Mouse (Mus musculus): Measurements from ENCODE around the gene Exoc3l4. TPM values are rescaled to one million over a fixed set of nuclear protein-coding genes. Genes with fewer than 3 reads are reported as not detected.

Gene Exoc3l4
- polyA plus RNA-seq, 1 experiment, result 3.8 TPM

DNA sequence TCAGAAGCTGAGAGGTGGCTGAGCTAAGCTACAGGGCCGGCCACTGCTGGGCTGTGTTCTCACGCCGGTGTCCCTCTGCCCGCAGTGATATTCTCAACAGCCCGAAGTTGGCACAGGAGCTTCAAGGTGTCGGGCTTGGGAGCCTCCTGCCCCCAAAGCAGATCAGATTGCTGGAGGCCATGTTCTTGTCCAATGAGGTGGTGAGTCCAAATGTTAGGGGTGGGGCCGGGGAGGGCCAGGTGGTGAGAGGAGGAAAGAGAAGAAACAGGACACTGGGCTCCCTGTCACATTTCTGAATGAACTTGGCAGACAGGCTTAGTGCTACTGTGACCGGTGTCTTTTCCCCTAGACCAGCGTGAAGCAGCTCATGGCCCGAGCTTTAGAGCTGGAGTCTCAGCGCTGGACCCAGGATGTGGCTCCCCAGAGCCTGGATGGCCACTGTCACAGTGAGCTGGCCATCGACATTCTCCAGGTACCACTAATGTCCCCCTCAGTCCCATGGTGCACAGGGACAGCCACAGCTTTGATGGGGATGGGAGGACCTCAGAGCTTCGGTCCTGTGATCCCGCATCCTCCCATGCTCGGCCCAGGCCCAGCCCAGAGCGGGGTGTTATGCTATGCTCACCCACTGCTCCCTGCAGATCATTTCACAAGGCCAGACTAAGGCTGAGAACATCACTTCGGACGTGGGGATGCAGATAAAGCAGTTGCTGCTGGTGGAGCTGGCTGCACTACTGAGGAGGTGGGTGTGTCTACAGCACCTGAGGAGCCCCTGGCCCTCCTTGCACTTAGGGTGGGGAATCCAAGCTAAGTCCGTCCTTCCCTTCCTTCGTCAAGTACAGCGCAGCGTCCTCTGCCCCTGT is 31.3 kb downstream of the Exoc3l4 start:
- DNase-seq (ENCODE audit: extremely low spot score in 1 of 2, low spot score in 1 of 2), result no peak

DNA sequence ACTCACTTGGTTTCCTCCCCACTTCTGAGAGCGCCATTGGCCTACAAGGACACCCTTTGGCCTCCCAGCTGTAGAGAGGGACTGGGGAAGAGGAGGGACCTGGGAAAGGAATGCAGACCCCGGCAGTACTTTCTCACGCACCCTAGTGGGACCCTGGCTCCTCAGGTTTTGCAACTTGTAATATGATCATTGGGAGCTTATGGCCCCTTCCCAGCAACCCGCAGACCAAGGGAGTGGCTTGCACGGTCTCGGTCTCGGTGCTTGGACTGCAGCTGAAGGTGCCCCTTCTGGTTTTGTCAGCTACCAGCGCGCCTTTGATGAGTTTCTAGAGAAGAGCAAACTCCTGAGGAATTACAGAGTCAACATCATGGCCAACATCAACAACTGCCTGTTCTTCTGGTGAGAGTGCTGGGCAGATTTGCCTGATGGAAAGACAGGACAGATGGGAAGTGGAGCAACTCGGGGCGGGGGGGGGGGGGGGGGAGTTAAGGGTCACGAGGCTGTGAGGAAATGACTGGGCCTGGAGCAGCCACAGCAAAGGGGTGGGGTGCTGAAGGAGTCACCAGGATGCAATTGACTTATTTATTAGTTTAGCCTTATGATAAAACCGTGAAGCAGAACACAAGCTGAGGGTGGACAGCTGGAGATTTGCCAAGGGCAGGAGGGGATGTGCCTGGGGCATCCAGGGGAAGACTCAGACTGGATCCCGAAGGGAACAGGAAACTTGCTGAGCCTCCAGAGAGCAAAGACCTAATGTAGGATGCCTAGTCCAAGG is 32.3 kb downstream of the Exoc3l4 start:
- DNase-seq (ENCODE audit: extremely low spot score in 1 of 2, low spot score in 1 of 2), result no peak

DNA sequence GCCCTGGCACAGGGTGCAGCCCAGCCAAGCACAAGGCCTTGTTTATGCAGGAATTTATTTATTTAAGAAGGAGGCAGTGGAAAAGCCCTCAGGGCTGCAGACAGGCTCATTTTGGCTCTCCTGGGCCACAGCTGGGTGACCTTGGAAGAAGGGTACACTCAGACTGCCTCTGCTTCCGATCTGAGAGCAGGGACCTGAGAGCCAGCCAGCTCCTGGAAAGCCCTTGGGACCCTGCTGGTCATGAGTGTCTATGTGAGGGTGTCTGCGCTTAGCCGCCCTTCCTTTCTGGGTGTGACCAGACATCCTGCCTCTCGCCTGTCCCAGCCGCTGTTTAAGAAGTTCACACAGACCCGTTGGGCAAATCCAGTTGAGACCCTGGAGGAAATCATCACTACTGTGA is 33.5 kb downstream of the Exoc3l4 start:
- no peak for DNase-seq (ENCODE audit: extremely low spot score in 1 of 2, low spot score in 1 of 2)

DNA sequence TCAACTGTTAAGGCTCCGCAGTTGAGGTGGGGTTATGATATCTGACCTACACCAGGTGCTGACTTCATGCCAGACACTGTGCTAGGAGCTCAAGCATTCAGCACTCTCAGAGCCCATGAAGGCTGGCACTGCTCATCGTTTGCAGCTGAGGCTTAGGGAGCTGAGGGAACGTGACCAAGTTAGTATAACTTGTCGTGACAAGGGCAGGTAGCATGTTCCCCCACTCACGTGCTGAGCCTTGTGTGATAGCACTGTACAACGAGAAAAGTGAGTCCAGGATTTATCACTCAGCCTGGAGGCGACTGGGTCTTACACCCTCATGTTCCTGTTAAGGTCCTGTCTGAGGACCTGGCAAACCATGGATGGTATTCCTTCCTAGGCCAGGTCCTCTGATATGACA is 34.7 kb downstream of the Exoc3l4 start:
- no peak for DNase-seq (ENCODE audit: extremely low spot score in 1 of 2, low spot score in 1 of 2)

DNA sequence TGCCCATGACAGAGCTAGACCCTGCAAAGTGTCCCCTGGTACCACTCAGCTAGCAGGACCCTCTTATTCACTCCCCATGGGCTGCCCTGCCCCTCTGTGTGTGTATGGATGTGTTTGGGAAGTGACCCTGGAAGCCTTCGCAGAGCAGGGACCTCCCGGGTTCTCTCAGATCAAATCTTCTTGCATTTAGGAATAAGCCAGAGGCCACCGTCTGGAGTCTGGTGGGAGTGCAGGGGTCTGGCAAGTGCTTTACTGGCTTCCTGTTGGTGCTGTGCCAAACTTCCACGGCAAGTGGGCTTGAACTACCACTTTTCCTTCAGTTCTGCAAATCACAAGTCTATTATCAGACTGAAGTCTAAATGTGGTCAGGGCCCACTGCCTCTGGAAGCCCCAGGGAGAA is 37.2 kb downstream of the Exoc3l4 start:
- DNase-seq (ENCODE audit: extremely low spot score in 1 of 2, low spot score in 1 of 2), result no peak

DNA sequence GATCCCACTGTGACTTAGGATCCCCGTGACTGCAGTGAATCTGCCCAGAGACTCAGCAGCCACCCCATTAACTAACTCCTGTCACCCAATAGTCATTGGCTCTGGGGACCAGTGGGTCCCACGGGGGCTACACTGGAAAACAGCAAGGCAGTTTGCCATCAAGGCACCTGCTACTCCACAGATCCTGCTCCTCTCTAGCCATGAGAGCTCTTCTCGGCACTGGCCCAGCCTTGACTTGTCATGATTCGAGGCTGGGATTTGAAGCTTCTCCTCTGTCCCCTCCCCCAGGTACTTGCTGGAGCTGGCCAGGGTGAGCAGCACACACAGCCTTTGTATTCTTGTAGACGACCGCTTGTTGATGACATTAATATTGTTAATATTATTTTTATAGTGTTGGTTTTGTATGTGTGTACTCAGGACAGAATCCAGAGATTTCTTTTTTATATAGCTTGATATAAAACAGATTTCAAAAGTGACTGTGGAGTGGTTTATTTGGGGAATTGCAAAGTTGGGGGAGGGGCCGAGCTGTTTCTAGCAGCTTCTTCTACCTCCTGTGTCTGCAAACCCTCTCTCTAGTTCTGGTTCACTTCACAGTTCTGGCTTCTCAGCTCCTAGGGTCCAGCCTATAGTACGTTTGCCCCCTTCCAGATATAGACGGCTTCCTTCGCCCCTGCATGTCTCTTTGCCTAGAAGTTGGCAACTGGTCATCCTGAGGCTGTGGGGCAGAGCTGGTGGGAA is 37.9 kb downstream of the Exoc3l4 start:
- no peak for DNase-seq (ENCODE audit: extremely low spot score in 1 of 2, low spot score in 1 of 2)

DNA sequence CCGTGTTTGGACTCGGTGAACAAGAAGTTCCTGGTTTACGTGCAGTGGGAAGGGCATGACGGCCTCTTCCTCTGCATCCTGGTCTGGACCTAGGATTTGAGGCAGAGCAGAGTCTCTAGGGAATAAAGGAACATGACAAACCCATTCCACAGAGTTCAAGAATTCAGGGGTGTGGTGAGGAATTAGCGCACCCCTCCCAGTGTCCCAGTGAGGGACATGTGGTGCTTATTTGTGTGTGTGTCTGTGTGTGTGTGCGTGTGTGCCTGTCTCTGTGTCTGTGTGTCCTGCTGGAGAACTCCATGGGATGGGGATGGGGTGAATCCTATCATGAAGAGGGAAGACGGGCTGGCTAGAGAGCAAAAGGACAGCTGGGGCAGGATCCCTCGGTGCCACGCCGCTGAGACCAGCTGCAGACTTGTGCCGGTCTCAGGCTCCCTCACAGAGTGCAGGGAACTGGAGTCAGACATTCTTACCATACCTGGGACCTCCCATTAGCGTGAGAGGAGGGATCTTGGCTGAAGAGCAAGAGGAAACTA is 38.6 kb downstream of the Exoc3l4 start:
- DNase-seq (ENCODE audit: extremely low spot score in 1 of 2, low spot score in 1 of 2), result no peak

DNA sequence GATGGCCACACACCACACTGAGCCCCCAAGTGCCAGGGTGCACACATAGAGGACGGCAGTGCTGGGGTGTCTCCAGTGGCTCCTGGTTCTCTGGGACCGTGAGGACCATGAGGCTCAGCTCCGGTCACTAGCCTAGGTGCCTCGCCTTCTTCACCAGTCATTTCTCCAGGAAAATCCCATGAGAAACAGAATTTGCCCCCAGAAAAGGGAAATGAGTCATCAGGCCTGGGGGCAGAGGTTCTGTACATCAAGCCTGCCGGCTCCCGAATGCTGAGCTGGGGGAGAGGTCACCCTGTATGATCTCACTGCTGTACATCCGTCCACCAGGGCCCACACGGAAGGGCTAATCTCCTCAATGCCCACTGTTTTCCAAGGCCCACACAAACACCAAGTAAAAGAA is 39.0 kb downstream of the Exoc3l4 start:
- no peak for DNase-seq (ENCODE audit: extremely low spot score in 1 of 2, low spot score in 1 of 2)

DNA sequence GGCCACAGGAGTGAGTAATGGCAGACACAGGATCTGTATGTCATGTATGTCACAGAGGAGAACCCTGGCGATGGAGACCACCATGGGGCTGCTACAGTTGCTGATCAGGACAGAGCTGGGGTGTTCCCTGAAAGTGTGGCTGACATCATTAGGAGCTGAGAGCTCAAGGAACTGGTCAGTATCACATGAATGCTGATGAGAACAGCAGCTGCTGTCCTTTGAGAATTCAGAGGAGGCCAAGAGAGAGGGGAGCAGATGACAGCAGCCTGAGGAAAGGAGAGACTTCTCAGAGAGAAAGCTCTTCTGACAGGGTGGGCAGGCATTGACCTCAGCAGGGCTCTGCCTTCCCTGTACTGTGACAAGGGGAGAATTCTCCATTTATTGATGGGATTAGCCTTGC is 40.9 kb downstream of the Exoc3l4 start:
- no peak for DNase-seq (ENCODE audit: extremely low spot score in 1 of 2, low spot score in 1 of 2)

DNA sequence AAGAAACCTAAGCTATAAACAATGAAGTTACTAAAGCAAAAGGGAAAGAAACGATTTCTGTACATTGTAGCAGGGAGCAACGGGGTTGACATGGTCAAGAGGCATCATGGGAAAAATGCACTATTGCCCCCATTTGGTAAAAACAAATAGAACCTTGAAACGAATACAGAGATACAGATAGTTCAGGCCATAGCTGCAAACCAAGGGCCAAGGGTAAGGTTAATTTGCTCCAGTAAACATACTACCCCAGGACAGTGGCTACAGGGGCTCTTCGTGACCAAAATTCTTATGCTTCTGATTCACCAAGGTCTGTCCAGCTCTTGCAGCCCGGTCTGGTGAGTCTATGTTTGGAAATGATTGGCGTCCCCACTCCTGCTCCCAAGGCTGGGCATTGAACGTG is 46.8 kb downstream of the Exoc3l4 start:
- no peak for DNase-seq (ENCODE audit: extremely low spot score in 1 of 2, low spot score in 1 of 2)

DNA sequence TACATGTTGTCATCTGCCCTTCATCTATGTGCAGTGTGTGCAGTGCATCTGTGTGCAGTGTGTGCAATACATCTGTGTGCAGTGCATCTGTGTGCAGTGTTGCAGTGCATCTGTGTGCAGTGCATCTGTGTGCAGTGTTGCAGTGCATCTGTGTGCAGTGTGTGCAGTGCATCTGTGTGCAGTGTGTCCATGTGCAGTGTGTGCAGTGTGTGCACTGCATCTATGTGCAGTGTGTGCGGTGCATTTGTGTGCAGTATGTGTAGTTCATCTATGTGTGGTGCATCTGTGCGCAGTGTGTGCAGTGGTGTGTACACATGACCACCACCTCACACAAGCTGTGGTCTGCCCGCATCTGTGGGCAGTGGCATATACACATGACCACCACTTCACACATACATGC is 49.6 kb downstream of the Exoc3l4 start:
- DNase-seq (ENCODE audit: extremely low spot score in 1 of 2, low spot score in 1 of 2), result no peak

DNA sequence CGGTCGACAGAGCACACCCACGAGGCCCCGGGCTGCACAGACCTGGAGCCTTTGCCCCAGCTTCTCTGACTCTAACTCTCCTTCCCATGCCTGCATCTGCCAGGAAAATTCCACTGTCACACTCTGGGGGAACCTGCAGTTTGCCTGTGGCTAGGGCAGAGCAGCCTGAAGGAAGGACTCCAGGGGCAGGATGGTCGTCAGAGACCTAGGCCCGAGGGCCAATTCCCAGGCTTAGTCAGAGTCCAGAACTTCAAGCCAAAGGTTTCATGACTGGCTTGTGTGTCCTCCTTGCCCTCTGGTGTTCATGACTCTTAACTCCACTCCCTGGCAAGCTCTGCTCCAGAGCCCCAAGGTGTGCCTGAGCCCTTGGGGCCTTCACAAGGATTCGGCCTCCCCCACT is 51.4 kb downstream of the Exoc3l4 start:
- no peak for DNase-seq (ENCODE audit: extremely low spot score in 1 of 2, low spot score in 1 of 2)

DNA sequence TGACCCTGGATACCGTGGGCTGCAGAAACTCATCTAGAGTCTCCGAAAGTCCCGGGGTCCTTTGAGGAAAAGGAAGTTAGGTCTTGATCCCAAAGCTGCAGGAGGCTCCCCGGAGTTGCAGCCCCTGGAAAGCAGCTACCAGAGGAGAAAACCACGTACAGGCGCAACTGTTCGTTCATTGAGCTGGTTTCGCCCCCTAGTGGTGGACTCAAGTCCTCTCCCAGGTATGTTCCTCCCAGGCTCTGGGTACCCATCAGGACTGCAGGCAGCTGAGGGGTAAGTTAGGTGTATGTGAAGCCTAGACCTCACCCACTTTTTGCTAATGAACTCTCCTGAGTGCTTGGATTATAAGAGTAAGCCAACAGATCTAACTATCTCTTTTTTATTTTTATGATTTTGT is 52.7 kb downstream of the Exoc3l4 start:
- DNase-seq (ENCODE audit: extremely low spot score in 1 of 2, low spot score in 1 of 2), result peak; percentile 17 to 83

DNA sequence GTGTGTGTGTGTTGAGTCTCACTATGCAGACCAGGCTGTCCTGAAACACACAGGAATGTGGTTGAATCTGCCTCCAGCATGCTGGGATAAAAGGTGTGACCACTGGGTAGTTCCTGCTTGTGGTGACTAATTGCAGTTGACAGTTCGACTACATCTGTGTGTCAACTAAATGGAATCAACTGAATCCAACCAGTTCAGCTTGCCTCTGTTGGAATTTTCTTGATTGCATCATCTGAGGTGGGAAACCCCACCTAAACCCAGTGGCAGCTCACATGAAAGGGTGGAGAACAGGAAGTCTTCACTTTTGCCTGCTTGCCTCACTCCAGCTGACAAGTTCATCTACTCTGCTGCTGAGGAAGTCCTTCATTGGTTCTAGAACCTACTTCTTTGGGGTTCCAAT is 54.3 kb downstream of the Exoc3l4 start:
- DNase-seq (ENCODE audit: extremely low spot score in 1 of 2, low spot score in 1 of 2), result no peak

DNA sequence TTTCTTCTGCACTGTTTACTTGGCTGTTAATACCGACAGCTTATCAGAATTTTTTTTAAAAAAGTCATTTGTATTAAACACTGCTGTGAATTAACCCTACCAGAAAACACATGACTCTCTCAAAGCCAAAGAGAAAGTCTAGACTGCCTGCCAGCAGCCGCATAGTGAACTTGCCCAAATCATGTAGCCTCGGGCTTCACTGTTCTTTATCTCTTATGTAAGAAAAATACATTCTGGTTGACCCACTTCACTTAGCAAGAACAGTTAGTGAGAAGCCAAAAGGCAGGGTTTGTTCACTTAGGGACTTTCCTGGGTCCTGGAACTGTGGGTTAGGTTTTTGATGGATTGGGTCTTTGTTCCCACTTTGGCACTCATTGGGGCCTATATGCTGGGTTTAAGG is 54.9 kb downstream of the Exoc3l4 start:
- no peak for DNase-seq (ENCODE audit: extremely low spot score in 1 of 2, low spot score in 1 of 2)

DNA sequence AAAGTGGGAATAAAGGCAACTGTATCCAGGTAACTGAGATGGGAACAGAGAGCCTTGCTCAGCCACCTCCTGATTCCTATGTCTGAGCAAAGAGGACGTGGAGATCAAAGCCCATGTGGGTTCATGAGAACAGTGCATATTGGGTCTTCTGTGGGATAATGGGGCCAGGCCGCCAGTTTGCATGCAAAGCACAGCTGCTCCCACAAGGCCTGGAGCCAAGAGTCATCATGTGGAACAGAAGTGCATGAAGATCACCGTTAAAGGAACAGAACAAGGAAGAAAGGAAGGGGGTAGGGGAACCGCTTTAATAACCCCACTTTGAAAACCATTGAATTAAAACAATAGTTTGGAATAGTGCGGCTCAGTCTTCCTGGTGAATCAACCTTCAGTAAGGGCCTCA is 56.1 kb downstream of the Exoc3l4 start:
- no peak for DNase-seq (ENCODE audit: extremely low spot score in 1 of 2, low spot score in 1 of 2)

DNA sequence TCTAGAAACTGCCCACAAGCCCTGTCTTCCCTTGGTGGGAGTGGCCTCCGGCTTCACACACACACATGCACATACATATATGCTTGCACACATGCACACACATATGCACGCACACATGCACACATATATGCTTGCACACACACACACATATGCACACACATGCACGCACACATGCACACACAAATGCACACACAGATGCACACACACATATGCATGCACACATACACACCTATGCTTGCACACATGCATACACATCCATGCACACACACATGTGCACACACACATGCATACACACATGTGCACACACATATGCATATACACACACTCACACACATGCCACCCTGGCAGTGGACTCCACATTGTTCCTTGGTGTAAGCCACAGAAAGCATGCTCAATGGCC is 57.6 kb downstream of the Exoc3l4 start:
- DNase-seq (ENCODE audit: extremely low spot score in 1 of 2, low spot score in 1 of 2), result no peak

DNA sequence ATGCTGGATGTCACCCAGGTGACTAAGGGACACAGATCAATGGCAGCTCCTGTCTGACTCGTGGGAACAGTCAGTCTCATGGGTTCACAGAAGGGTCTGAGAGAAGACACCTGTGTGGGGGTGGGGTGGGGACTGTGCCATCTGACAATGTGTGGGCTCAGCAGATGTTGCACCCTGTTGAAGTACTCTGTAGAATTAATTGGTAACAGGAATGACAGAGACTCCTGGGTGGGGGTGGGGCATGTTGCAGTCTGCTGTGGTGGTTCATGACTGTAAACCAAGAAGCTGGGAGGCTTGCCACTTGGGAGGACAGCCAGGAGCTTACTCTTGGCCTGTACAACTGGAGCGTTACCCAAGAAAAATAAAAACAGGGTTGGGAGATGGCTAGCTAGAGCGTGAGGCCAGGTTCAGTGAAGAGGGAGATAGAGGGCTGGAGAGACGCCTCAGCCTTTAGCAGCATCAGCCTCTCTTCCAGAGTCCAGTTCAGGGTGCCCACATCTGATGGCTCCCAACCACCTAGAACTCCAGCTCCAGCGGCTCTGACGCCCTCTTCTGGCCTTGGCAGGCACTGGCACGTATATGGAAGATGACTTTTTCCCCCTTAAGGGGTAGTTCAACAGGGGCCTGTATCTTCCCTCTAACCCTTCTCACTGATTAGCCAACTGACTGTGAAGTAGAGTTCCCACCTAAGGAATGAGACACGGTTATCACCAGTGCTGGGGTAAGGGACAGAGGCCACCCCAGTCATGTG is 58.3 kb downstream of the Exoc3l4 start:
- DNase-seq (ENCODE audit: extremely low spot score in 1 of 2, low spot score in 1 of 2), result peak in 1 of 2 experiments; percentile 48

DNA sequence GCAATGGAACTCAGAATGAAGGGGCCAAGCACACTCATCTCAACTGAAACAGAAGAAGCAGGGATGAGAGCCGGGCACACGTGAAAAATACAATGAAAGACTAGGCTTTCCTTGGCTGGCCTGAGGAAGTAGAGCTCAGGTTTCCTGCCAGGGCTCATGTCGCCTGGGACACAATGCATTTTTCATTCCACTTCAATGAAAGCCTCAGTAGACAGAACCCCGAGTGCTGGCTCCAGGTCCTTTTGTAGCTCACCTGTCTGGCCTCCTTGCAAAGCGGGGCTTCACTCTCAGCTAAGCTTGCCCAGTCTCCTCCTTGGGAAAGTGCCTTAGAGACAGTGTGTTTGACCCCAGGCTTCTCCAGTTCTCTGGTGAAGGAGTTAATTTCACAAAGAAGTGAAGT is 62.1 kb downstream of the Exoc3l4 start:
- DNase-seq (ENCODE audit: extremely low spot score in 1 of 2, low spot score in 1 of 2), result no peak

DNA sequence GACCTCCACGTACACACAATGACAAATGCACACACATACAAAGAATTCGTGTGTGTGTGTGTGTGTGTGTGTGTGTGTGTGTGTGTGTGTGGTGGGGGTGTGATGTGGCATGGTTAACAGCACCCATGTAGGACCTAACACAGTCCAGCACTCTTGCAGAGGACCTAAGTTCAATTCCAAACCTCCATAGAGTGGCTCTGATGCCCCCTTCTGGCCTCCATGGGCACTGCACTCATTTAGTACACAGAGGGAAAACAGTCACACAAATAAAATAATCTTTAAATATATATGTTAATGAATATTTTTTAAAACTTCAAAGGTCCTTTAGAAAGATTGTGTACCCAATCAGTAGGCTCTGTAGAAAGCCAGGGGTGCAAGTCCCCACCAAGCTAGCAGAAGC is 63.1 kb downstream of the Exoc3l4 start:
- peak in 1 of 2 experiments; percentile 22 for DNase-seq (ENCODE audit: extremely low spot score in 1 of 2, low spot score in 1 of 2)

All from frontal cortex, adult 2 months (tissue).